Mouse (Mus musculus) lung, embryonic 16.5 days (tissue): ENCODE data around the gene Zpr1. TPM values are rescaled to one million over a fixed set of nuclear protein-coding genes. Genes with fewer than 3 reads are reported as not detected.

Experiments used
- ATAC-seq: fragments of 200-750 bp; cut with Nextera tagmentation; 2 replicates; pipeline ENCODE4 v1.8.0; 2017; ENCODE audit warnings: low read depth, mild to moderate bottlenecking, moderate library complexity
- H3K27ac ChIP-seq: fragments of 300-500 bp; sonication (generic); 2 replicates; pipeline ENCODE4 v1.5.1; 2014; ENCODE audit warnings: mild to moderate bottlenecking, control low read depth, low read length
- H3K27me3 ChIP-seq: fragments of 300-500 bp; sonication (generic); 2 replicates; pipeline ENCODE4 v1.6.1; 2014; ENCODE audit warnings: low read depth, low read length, mixed read lengths; ENCODE audit not compliant: control insufficient read depth, insufficient read depth
- H3K36me3 ChIP-seq: fragments of 300-500 bp; sonication (generic); 2 replicates; pipeline ENCODE4 v1.6.1; 2014; ENCODE audit warnings: low read length; ENCODE audit not compliant: control insufficient read depth, insufficient read depth
- H3K4me1 ChIP-seq: fragments of 300-500 bp; sonication (generic); replicated peaks from 2 replicates; pipeline ENCODE4 v1.6.1; 2014; ENCODE audit warnings: low read length, mixed read lengths; ENCODE audit not compliant: control insufficient read depth, insufficient read depth
- H3K4me2 ChIP-seq: fragments of 300-500 bp; sonication (generic); 2 replicates; pipeline ENCODE4 v1.6.1; 2014; ENCODE audit warnings: low read depth, low read length, control low read depth
- H3K4me3 ChIP-seq: fragments of 300-500 bp; sonication (generic); 2 replicates; pipeline ENCODE4 v1.5.1; 2014; ENCODE audit warnings: mild to moderate bottlenecking, low read length, control low read depth
- H3K9ac ChIP-seq: fragments of 300-500 bp; sonication (generic); 2 replicates; pipeline ENCODE4 v1.6.1; 2014; ENCODE audit warnings: low read length, control low read depth
- H3K9me3 ChIP-seq: fragments of 300-500 bp; sonication (generic); 2 replicates; pipeline ENCODE4 v1.6.1; 2016; ENCODE audit warnings: low read length; ENCODE audit not compliant: control insufficient read depth
- WGBS: fragments of 180-500 bp; shearing (Covaris S2); extraction: QIAGEN DNeasy Blood & Tissue Kit; methylation state at CpG from one replicate; pipeline ENCODE4 v1.1.7; 2014; 5-methylcytosine and 5-hydroxymethylcytosine counted together
- polyA plus RNA-seq: library from polyadenylated mRNA; unstranded; fragments of >200 nt; fragmentation: Nextera tagmentation; extraction: Ambion mirVana; gene quantifications from 2 replicates; pipeline ENCODE4 v1.2.1, GENCODE M21; 2015

Gene Zpr1
- polyA plus RNA-seq, 1 experiment from 2014 or later: 44.8 TPM

- Histone ChIP-seq H3K4me2 (no peak overlapping the region), H3K36me3 (no peaks in the 10 kb centered on the region), H3K27me3 (no peaks in the 10 kb centered on the region), H3K4me1 (0 out of 2 replicates have a peak, but pooled peaks cover 5% of the 10 kb centered on the region), H3K27ac (no peak overlapping the region), H3K9me3 (no peaks in the 10 kb centered on the region), H3K9ac (no peak overlapping the region), H3K4me3 (no peak overlapping the region)
- ATAC-seq: no peak
- 79% methylated on average over 6 of the region's 6 CpGs for WGBS
These were observed 37.7 kb upstream of the Zpr1 start for GRCm38 (mm10) chr9:46235196-46235595.

GRCm38 (mm10) chr9:46235596-46235648 lies 37.4 kb upstream of the Zpr1 start, which contains the start of gene Apoc3:
TSS of gene Apoc3 (minus strand) at chr9:46235636.
- Histone ChIP-seq H3K36me3 (no peaks in the 10 kb centered on the region), H3K9me3 (no peaks in the 10 kb centered on the region), H3K4me3 (no peak within 1 kb of the TSS), H3K4me1 (0 out of 2 replicates have a peak, but pooled peaks cover 2% of the 10 kb centered on the region), H3K4me2 (no peak within 1 kb of the TSS), H3K27ac (no peak within 1 kb of the TSS), H3K27me3 (no peaks in the 10 kb centered on the region), H3K9ac (no peak within 1 kb of the TSS)
- no peak for ATAC-seq

GRCm38 (mm10) chr9:46235649-46236048 lies 37.2 kb upstream of the Zpr1 start:
- Histone ChIP-seq H3K9me3 (no peaks in the 10 kb centered on the region), H3K27ac (no peak overlapping the region), H3K36me3 (no peaks in the 10 kb centered on the region), H3K9ac (no peak overlapping the region), H3K4me1 (0 out of 2 replicates have a peak, but pooled peaks cover under 1% of the 10 kb centered on the region), H3K4me2 (no peak overlapping the region), H3K4me3 (no peak overlapping the region), H3K27me3 (no peaks in the 10 kb centered on the region)
- no peak for ATAC-seq
- 53% methylated on average over 4 of the region's 4 CpGs for WGBS

- no peaks in the 10 kb centered on the region for H3K36me3 ChIP-seq
- no peaks in the 10 kb centered on the region for H3K4me1 ChIP-seq
- no peaks in the 10 kb centered on the region for H3K9me3 ChIP-seq
- H3K4me2 ChIP-seq: no peak overlapping the region
- H3K4me3 ChIP-seq: no peak overlapping the region
- ATAC-seq: no peak
- H3K27ac ChIP-seq: no peak overlapping the region
- H3K9ac ChIP-seq: no peak overlapping the region
- H3K27me3 ChIP-seq: no peaks in the 10 kb centered on the region
- WGBS: 79% methylated on average over 7 of the region's 7 CpGs
These were observed 34.0 kb upstream of the Zpr1 start for GRCm38 (mm10) chr9:46238850-46239249.

GRCm38 (mm10) chr9:46240526-46241153 lies 32.2 kb upstream of the Zpr1 start, which contains the start of gene Apoa4:
TSS of gene Apoa4 (plus strand) at chr9:46240696.
- Histone ChIP-seq H3K4me3 (no peak within 1 kb of the TSS), H3K4me1 (no peaks in the 10 kb centered on the region), H3K27me3 (no peaks in the 10 kb centered on the region), H3K4me2 (no peak within 1 kb of the TSS), H3K9me3 (no peaks in the 10 kb centered on the region), H3K36me3 (no peaks in the 10 kb centered on the region), H3K9ac (no peak within 1 kb of the TSS), H3K27ac (no peak within 1 kb of the TSS)
- no peak for ATAC-seq
- WGBS: 56% methylated on average over 7 of the region's 7 CpGs

GRCm38 (mm10) chr9:46241818-46242217 lies 31.0 kb upstream of the Zpr1 start:
- no peak for ATAC-seq
- WGBS: 72% methylated on average over 2 of the region's 2 CpGs
- Histone ChIP-seq H3K4me2 (no peak overlapping the region), H3K36me3 (no peaks in the 10 kb centered on the region), H3K4me1 (no peaks in the 10 kb centered on the region), H3K27ac (no peak overlapping the region), H3K9ac (no peak overlapping the region), H3K27me3 (no peaks in the 10 kb centered on the region), H3K9me3 (no peaks in the 10 kb centered on the region), H3K4me3 (no peak overlapping the region)

GRCm38 (mm10) chr9:46243122-46243521 lies 29.7 kb upstream of the Zpr1 start:
- H3K4me3 ChIP-seq: no peak overlapping the region
- H3K4me2 ChIP-seq: no peak overlapping the region
- H3K27me3 ChIP-seq: no peaks in the 10 kb centered on the region
- H3K4me1 ChIP-seq: no peaks in the 10 kb centered on the region
- no peak overlapping the region for H3K27ac ChIP-seq
- H3K36me3 ChIP-seq: no peaks in the 10 kb centered on the region
- H3K9ac ChIP-seq: no peak overlapping the region
- 70% methylated on average over 4 of the region's 4 CpGs for WGBS
- no peaks in the 10 kb centered on the region for H3K9me3 ChIP-seq
- ATAC-seq: no peak

- no peaks in the 10 kb centered on the region for H3K27me3 ChIP-seq
- H3K9ac ChIP-seq: no peak overlapping the region
- no peaks in the 10 kb centered on the region for H3K36me3 ChIP-seq
- H3K9me3 ChIP-seq: no peaks in the 10 kb centered on the region
- H3K4me3 ChIP-seq: no peak overlapping the region
- no peak overlapping the region for H3K4me2 ChIP-seq
- H3K4me1 ChIP-seq: no peaks in the 10 kb centered on the region
- 46% methylated on average over 8 of the region's 8 CpGs for WGBS
- no peak for ATAC-seq
- H3K27ac ChIP-seq: no peak overlapping the region
These were observed 29.3 kb upstream of the Zpr1 start for GRCm38 (mm10) chr9:46243584-46243983.

GRCm38 (mm10) chr9:46246752-46247324 lies 26.0 kb upstream of the Zpr1 start:
- 23% methylated on average over 11 of the region's 11 CpGs for WGBS
- Histone ChIP-seq H3K36me3 (no peaks in the 10 kb centered on the region), H3K4me3 (no peak overlapping the region), H3K9ac (no peak overlapping the region), H3K9me3 (no peaks in the 10 kb centered on the region), H3K4me2 (no peak overlapping the region), H3K27me3 (no peaks in the 10 kb centered on the region), H3K4me1 (no peaks in the 10 kb centered on the region), H3K27ac (no peak overlapping the region)
- ATAC-seq: peak; percentile 86; the same call in 1 of the 2 replicates

- WGBS: 79% methylated on average over 7 of the region's 7 CpGs
- Histone ChIP-seq H3K27me3 (no peaks in the 10 kb centered on the region), H3K9me3 (no peaks in the 10 kb centered on the region), H3K9ac (no peak overlapping the region), H3K36me3 (no peaks in the 10 kb centered on the region), H3K4me1 (no peaks in the 10 kb centered on the region), H3K27ac (no peak overlapping the region), H3K4me3 (no peak overlapping the region), H3K4me2 (no peak overlapping the region)
- ATAC-seq: no peak
These were observed 16.7 kb upstream of the Zpr1 start for GRCm38 (mm10) chr9:46256177-46256576.
